Mouse (Mus musculus) E14TG2a.4 (cell line): ENCODE data around the gene Cds1.

Experiments
- CTCF ChIP-seq: conservative IDR thresholded peaks from 2 replicates; pipeline ENCODE4 v1.5.1; 2014; ENCODE audit warnings: low read length
- NANOG ChIP-seq: IDR thresholded peaks from 2 replicates; pipeline ENCODE4 v1.6.1; 2014; ENCODE audit warnings: borderline replicate concordance, low read length, mixed read lengths
- POU5F1 ChIP-seq: IDR thresholded peaks from 2 replicates; pipeline ENCODE4 v1.6.1; 2014; ENCODE audit warnings: low read length, borderline replicate concordance

DNA sequence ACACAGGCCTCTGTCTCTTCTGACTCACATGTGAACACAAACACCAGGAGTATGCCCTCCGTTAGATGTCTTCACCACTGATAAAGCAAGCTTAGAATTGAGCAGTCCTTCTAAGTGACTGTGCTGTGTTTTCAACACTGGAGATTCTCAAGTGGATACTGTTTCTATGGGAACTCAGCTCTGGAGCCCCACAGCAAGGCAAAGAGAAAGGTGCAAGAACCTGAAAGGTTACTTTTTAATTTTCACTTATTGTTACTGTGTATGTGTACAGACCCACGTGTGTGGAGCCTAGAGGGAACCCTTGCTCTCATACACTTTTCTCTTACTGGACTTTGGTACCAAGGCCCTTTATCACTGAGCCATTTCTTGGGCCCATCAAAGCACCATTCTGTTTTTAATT, 101.8 kb downstream of the Cds1 start:
- TF ChIP-seq CTCF, result no peak
- no peak for TF ChIP-seq NANOG
- TF ChIP-seq POU5F1, result no peak
